Mouse (Mus musculus): ENCODE results near the gene B230219D22Rik.

- TF ChIP-seq CTCF (IDR thresholded peaks at IDR 0.05; ENCODE audit: extremely low read depth, insufficient read depth, insufficient read length, insufficient replicate concordance) = no peak
- TF ChIP-seq POLR2A (IDR thresholded peaks at IDR 0.05; ENCODE audit: low read depth, low read length) = no peak
These were observed 20.2 kb upstream of the B230219D22Rik start for GRCm38 (mm10) chr13:55672711-55673110.

All from spleen, adult 2 months (tissue).